Mouse (Mus musculus): ENCODE measurements at regions not wholly inside any gene's neighbourhood (a gene's known extent, or its start where the extent isn't known, plus 50 kb on each side); places are given as distances from the start of the nearest gene placed in this dataset.

- no peak for TF ChIP-seq CTCF (IDR thresholded peaks at IDR 0.05; ENCODE audit: low read depth)
- no peak for TF ChIP-seq EP300 (IDR thresholded peaks at IDR 0.05; ENCODE audit: low read depth)
Observed at GRCm38 (mm10) chr12:98078351-98078750, 180.9 kb downstream of the Galc start.
